Mouse (Mus musculus) testis, adult 2 months (tissue): ENCODE data around the gene Snd1. TPM values are rescaled to one million over a fixed set of nuclear protein-coding genes. Genes with fewer than 3 reads are reported as not detected.

Source experiments
- H3K27ac ChIP-seq: fragments of 200-500 bp; 2 replicates; pipeline ENCODE4 v1.5.1; 2012; ENCODE audit warnings: low read depth, low read length; ENCODE audit not compliant: control insufficient read depth, insufficient read depth
- H3K27me3 ChIP-seq: fragments of 200-500 bp; 2 replicates; pipeline ENCODE4 v1.6.1; 2012; ENCODE audit warnings: mild to moderate bottlenecking, low read length, moderate library complexity; ENCODE audit not compliant: control insufficient read depth, insufficient read depth
- H3K36me3 ChIP-seq: fragments of 200-500 bp; 2 replicates; pipeline ENCODE4 v1.6.1; 2012; ENCODE audit warnings: mild to moderate bottlenecking, low read length; ENCODE audit not compliant: control insufficient read depth, insufficient read depth
- H3K4me1 ChIP-seq: fragments of 200-500 bp; 2 replicates; pipeline ENCODE4 v1.6.1; 2012; ENCODE audit warnings: low read length; ENCODE audit not compliant: control insufficient read depth, insufficient read depth
- H3K4me3 ChIP-seq: fragments of 200-500 bp; 2 replicates; pipeline ENCODE4 v1.5.1; 2012; ENCODE audit warnings: low read depth, mild to moderate bottlenecking, low read length, moderate library complexity, mixed read lengths; ENCODE audit not compliant: control insufficient read depth
- CTCF ChIP-seq: fragments of 200-500 bp; IDR thresholded peaks from 2 replicates; pipeline ENCODE4 v1.5.1; 2012; ENCODE audit warnings: low read depth, mild to moderate bottlenecking, inconsistent platforms, low read length, moderate library complexity; ENCODE audit not compliant: control insufficient read depth, insufficient read depth, insufficient replicate concordance
- POLR2A ChIP-seq: fragments of 200-500 bp; IDR thresholded peaks from 2 replicates; pipeline ENCODE4 v1.6.1; 2012; ENCODE audit warnings: low read depth, mild to moderate bottlenecking, inconsistent platforms, low read length, moderate library complexity; ENCODE audit not compliant: control insufficient read depth
- polyA plus RNA-seq: library from polyadenylated mRNA; depleted of rRNA; stranded (reverse); fragments of >200 nt; gene quantifications from 2 replicates; pipeline ENCODE4 v1.2.3, GENCODE M21; 2012

Snd1 gene
- polyA plus RNA-seq, 1 experiment: 11.4 TPM

GRCm38 (mm10) chr6:28828593-28828992 lies 353.7 kb downstream of the Snd1 start:
- Histone ChIP-seq H3K27ac (no peak overlapping the region), H3K27me3 (no peaks in the 10 kb centered on the region), H3K4me3 (no peak overlapping the region), H3K36me3 (no peaks in the 10 kb centered on the region), H3K4me1 (peaks cover 2% of the 10 kb centered on the region)
- TF ChIP-seq CTCF (no peak), POLR2A (no peak)

- TF ChIP-seq POLR2A: no peak
- no peak for TF ChIP-seq CTCF
- no peaks in the 10 kb centered on the region for H3K36me3 ChIP-seq
- no peak overlapping the region for H3K27ac ChIP-seq
- H3K4me1 ChIP-seq: peaks cover 7% of the 10 kb centered on the region
- no peak overlapping the region for H3K4me3 ChIP-seq
- no peaks in the 10 kb centered on the region for H3K27me3 ChIP-seq
These were observed 355.4 kb downstream of the Snd1 start for GRCm38 (mm10) chr6:28830306-28830705.

GRCm38 (mm10) chr6:28831011-28831853 lies 356.3 kb downstream of the Snd1 start, which contains the start of gene Lrrc4:
Lrrc4 (minus strand) TSS chr6:28831747.
- TF ChIP-seq CTCF (no peak), POLR2A (no peak)
- Histone ChIP-seq H3K4me3 (peak within 1 kb of the TSS; percentile 87), H3K36me3 (no peaks in the 10 kb centered on the region), H3K4me1 (peaks cover 7% of the 10 kb centered on the region), H3K27me3 (no peaks in the 10 kb centered on the region), H3K27ac (peak within 1 kb of the TSS; percentile 77)

GRCm38 (mm10) chr6:28831854-28832750 lies 357.2 kb downstream of the Snd1 start:
- Histone ChIP-seq H3K4me1 (peaks cover 7% of the 10 kb centered on the region), H3K27ac (peak overlapping the region; percentile 77), H3K4me3 (peak overlapping the region; percentile 87), H3K27me3 (no peaks in the 10 kb centered on the region), H3K36me3 (no peaks in the 10 kb centered on the region)
- TF ChIP-seq CTCF (no peak), POLR2A (no peak)

- Histone ChIP-seq H3K27ac (peak overlapping the region; percentile 71), H3K4me1 (peaks cover 7% of the 10 kb centered on the region), H3K27me3 (no peaks in the 10 kb centered on the region), H3K36me3 (no peaks in the 10 kb centered on the region), H3K4me3 (peak overlapping the region; percentile 87)
- TF ChIP-seq POLR2A (no peak), CTCF (no peak)
These were observed 357.9 kb downstream of the Snd1 start for GRCm38 (mm10) chr6:28832751-28833291.

- Histone ChIP-seq H3K4me1 (peaks cover 7% of the 10 kb centered on the region), H3K4me3 (peak overlapping the region; percentile 75), H3K27me3 (no peaks in the 10 kb centered on the region), H3K36me3 (no peaks in the 10 kb centered on the region), H3K27ac (peak overlapping the region; percentile 38; the same call in 1 of the 2 replicates)
- TF ChIP-seq CTCF: no peak
These were observed 358.5 kb downstream of the Snd1 start for GRCm38 (mm10) chr6:28833380-28833822.
